Mouse (Mus musculus) monocyte, adult 2 months (primary cell): ENCODE data around the gene Pes1.
"Not testable (repeated sequence)": the region's sequence is repeated elsewhere in the genome, so short reads cannot be mapped to it uniquely, and the experiment has no call there.

ENCODE experiments used
- DNase-seq, 2 experiments: peaks; one replicate each; pipeline ENCODE4 v3.0.0; 2022; ENCODE audit warnings: low spot score in 2 of 2, low read depth in 1 of 2

Pes1 gene

GRCm38 (mm10) chr11:4005220-4005805, 41.5 kb downstream of the Pes1 start:
- DNase-seq, result no peak

GRCm38 (mm10) chr11:4006462-4006861, 42.7 kb downstream of the Pes1 start:
- DNase-seq, result no peak

- no peak for DNase-seq
Observed at GRCm38 (mm10) chr11:4012616-4013015, 48.8 kb downstream of the Pes1 start.

GRCm38 (mm10) chr11:4015796-4016195, 52.0 kb downstream of the Pes1 start:
- DNase-seq, result not testable (repeated sequence)

- DNase-seq, result peak in 1 of 2 experiments; percentile 9
Observed at GRCm38 (mm10) chr11:4022111-4022510, 58.3 kb downstream of the Pes1 start.

- no peak for DNase-seq
Observed at GRCm38 (mm10) chr11:4023321-4023720, 59.5 kb downstream of the Pes1 start.

- no peak for DNase-seq
Observed at GRCm38 (mm10) chr11:4027066-4027465, 63.3 kb downstream of the Pes1 start.

GRCm38 (mm10) chr11:4027561-4028334, 64.0 kb downstream of the Pes1 start:
- no peak for DNase-seq

GRCm38 (mm10) chr11:4029343-4029742, 65.6 kb downstream of the Pes1 start:
- DNase-seq, result no peak
